Mouse (Mus musculus) left cerebral cortex, postnatal 14 days (tissue): ENCODE results near the gene Gsto1. TPM values are rescaled to one million over a fixed set of nuclear protein-coding genes. Genes with fewer than 3 reads are reported as not detected.
A peak's percentile ranks its signal among the peaks of the same experiment; 100 is the strongest.

ENCODE experiments used
- DNase-seq, 2 experiments: peaks; one replicate each; pipeline ENCODE4 v3.0.0; 2021 to 2022; ENCODE audit warnings: low spot score in 2 of 2, mixed read lengths in 1 of 2
- intact Hi-C: fragments of 180-260 bp; cut with DNase I; formaldehyde crosslinking; loops from one replicate; pipeline ENCODE4 v1.15.1; 2025
- total RNA-seq, 2 experiments: library from RNA; stranded (reverse); gene quantifications; 2 replicates each; pipeline ENCODE4 v1.2.3; 2021

Gsto1 gene
- total RNA-seq, 2 experiments from 2014 or later, result 58.1 to 62.5 TPM

GRCm38 (mm10) chr19:47884296-47885085 is 29.7 kb downstream of the Gsto1 start:
- intact Hi-C loops, result loop anchor here (5.0 kb wide), 1 partner anchor 33 kb away; the partner anchor contains the start of genes Cfap43 and Itprip
- DNase-seq, result no peak

DNA sequence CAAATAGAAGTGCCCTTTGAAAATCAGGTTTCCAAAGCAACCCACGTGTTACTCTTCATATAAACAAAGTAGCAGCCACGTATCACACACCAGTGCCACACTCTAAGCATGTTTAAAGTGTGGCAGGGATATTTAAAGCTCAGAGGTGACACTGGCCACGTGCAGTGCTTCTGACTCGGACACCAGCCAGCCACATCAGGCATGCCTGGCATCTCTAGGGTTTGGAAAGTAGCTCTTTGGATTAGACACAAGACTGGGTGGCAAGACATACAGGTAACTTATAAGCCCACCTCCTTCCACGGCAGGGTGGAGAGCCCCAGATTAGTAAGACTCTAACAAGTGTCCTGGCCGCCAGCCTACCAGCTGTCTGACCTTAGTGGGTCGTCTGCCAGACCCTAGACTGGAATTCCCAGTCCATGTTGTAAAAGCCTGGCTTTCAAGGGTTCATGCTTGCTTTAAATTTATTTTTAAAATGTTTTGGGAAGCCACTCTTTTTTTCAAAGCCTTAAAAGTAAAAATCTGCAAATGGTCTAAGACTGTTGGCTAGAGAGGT is 30.5 kb downstream of the Gsto1 start:
- intact Hi-C loops, result no loop called here
- no peak for DNase-seq

GRCm38 (mm10) chr19:47885886-47886285 is 31.1 kb downstream of the Gsto1 start:
- intact Hi-C loops, result no loop called here
- no peak for DNase-seq

DNA sequence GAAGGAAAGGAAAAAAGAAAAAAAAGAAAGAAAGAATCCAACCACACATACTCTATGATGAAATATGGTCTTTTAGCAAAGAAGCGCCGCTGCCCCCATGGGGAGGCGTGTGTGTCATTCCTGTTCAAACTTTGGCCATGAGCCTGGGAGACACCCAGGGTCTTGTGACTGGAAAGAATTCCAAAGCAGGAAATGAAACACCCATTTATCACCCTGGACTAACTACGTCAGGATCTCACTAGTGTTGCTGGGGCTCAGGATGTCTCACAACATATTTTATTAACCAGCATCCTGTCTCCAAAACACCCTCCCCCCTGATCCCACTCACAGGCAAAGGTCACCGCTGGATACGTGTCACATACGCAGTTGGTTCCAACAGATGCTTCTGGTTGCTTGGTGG is 31.8 kb downstream of the Gsto1 start:
- no peak for DNase-seq
- intact Hi-C loops, result no loop called here

GRCm38 (mm10) chr19:47887417-47887816 is 32.6 kb downstream of the Gsto1 start:
- peak in 1 of 2 experiments; percentile 31 for DNase-seq
- intact Hi-C loops, result no loop called here

GRCm38 (mm10) chr19:47888037-47888436 is 33.3 kb downstream of the Gsto1 start:
- DNase-seq, result no peak
- intact Hi-C loops, result no loop called here

DNA sequence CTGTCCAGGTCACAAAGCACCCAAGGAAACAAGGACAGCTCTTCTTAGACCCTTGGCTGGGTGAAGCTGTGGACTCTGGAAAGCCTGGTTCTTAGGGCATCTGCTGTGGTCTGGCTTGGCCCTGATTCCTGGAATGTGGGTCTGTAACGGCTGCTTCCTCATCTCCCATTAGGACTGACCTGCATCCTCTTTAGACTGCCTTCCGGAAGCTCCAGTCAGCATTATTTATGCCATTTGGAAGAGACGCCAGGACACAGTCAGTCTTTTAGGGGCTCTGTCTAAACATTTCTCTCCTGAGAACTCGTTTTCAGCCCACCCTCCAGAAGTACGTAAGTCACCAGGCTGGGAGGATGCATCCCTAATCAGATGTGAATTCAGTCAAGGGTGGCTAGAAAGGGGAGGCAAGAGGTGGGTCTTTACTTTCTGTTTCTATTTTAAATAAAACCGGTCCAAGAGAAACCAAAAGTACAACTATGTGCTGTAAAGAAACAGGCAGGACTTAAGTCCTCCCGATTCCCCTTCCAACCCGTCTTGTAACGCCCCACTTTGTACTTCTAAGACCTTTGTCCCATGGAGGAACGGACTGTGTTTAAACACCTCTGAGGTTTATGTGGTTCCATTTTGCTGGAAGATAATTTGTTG is 35.8 kb downstream of the Gsto1 start:
- no peak for DNase-seq
- intact Hi-C loops, result no loop called here

GRCm38 (mm10) chr19:47891562-47892312 is 37.0 kb downstream of the Gsto1 start:
- intact Hi-C loops, result no loop called here
- DNase-seq, result no peak

DNA sequence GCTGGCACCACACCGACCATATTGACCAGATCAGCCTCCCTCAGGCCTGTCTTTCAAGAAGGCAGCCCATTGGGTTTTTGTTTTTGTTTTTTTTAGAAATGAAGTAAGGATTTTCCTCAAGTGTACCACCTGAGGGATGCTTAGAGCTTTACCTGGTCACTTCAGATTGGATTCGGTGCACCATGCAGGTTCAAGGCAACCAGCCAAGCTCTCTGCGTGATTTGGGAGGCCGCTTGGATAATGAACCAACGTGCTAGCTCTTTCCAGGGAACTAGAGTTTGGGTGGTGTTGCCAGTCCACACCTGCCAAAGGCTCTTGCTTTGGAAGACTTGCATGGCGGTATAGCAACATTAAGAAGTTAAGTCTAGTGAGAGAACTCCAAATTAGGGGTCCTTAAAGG is 38.3 kb downstream of the Gsto1 start:
- intact Hi-C loops, result no loop called here
- DNase-seq, result no peak

DNA sequence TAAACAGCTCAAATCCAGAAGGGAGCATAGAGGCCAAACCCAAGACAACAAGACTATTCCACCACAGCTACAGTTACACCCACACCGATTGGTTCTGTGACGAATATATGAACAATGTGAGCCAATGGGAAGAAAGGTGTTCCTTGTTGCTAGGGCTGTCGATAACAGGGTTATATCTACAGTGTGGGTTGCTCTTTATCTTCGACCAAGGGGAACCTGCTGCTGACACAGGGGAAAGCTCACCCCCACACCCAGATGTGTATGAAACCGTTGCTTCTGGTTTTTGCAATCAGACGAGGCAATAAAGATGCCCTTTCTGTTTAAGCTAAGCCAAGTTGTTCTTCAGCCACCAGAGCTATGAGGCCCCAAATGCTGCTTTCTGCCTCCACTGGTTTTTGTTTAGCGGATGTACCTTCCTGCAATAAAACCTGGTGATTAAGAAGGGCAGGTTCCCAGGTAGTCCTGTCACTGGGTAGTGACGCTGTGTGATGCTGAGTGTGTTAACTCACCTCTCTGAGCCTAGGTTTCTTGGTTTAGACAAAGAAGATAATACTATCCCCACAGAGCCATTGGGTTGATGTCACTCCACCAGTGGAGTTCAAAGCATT is 43.8 kb downstream of the Gsto1 start:
- no peak for DNase-seq
- intact Hi-C loops, result no loop called here

GRCm38 (mm10) chr19:47900012-47900411 is 45.2 kb downstream of the Gsto1 start:
- intact Hi-C loops, result no loop called here
- DNase-seq, result no peak

GRCm38 (mm10) chr19:47900558-47900957 is 45.8 kb downstream of the Gsto1 start:
- intact Hi-C loops, result no loop called here
- DNase-seq, result no peak

DNA sequence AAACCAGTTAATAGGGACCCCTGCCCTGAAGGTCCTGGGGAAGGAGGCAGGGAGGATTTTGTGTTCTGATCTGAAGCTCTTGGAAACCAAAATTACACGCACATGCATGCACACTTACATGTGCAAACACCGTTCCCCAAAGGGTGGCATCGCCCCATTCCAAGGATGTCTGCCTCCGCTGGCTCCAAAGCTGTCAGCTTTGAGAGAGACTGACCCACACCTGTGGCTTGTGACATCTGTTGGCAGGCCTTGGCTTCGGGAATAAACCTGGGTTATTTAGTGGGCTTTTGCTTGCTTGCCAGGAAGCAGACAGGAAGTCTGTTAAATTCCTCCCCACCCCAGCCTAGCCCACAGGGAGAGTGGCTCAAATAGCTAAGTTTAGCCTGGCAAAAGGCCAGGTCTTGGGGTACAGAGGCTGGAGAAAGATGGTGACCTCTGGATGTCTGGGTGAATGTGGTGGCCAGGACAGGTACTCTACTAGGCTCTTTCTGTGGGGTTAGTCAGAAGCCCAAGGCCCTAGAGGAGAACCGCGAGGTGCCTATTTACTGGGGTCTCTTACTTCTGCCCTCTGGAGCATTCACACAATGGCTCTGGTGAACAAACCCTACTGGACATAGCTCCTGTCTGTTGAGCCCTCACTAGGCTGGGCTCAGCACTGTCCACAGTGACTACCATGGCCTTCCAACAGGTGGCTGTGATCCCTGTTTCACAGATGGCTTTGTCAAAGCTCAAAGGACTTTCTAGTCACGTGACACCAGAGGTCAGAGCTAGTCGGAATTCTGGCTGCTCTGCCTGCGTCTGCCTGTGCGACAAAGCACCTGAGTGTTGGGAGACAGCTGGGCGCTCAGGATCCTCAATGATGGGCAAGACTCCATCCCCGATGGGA is 47.8 kb downstream of the Gsto1 start:
- intact Hi-C loops, result no loop called here
- no peak for DNase-seq

GRCm38 (mm10) chr19:47903679-47904078 is 48.9 kb downstream of the Gsto1 start:
- intact Hi-C loops, result no loop called here
- DNase-seq, result no peak

GRCm38 (mm10) chr19:47905081-47905480 is 50.3 kb downstream of the Gsto1 start:
- intact Hi-C loops, result no loop called here
- no peak for DNase-seq

GRCm38 (mm10) chr19:47905603-47906002 is 50.8 kb downstream of the Gsto1 start:
- DNase-seq, result no peak
- intact Hi-C loops, result no loop called here

DNA sequence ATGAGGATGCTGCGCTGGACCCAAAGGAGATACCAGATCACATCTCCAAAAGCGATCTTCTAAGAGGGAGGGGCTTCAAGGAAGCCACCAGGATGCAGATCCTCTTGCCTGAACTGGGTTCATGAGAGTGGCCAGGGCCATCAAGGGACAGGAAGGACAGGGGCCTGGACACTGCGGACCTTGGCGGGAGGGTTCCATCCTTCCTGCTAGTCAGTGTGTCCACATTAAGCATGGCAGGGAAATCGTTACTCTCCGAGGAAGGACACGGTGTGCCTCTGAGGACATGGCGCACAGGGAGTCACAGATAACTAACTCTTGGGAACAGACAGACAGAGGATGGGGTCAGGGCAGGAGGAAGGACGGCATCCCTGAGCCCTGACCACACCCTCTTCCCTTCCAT is 52.8 kb downstream of the Gsto1 start:
- no peak for DNase-seq
- intact Hi-C loops, result no loop called here

GRCm38 (mm10) chr19:47908961-47909371 is 54.2 kb downstream of the Gsto1 start:
- intact Hi-C loops, result no loop called here

More at GRCm38 (mm10) chr19:47908961-47909371, 54.2 kb downstream of the Gsto1 start:
- DNase-seq, result no peak
